Mouse (Mus musculus) cerebellum, adult 2 months (tissue): Measurements from ENCODE around the gene Fry.

Experiments used
- CTCF ChIP-seq: fragments of 200-500 bp; IDR thresholded peaks from 2 replicates; pipeline ENCODE4 v1.5.1; 2011; ENCODE audit warnings: low read depth, mild to moderate bottlenecking, control low read depth, low read length, moderate library complexity, borderline replicate concordance; ENCODE audit not compliant: insufficient read depth
- POLR2A ChIP-seq: fragments of 200-500 bp; IDR thresholded peaks from 2 replicates; pipeline ENCODE4 v1.6.1; 2011; ENCODE audit warnings: low read length, control low read depth, borderline replicate concordance; ENCODE audit not compliant: insufficient read depth

DNA sequence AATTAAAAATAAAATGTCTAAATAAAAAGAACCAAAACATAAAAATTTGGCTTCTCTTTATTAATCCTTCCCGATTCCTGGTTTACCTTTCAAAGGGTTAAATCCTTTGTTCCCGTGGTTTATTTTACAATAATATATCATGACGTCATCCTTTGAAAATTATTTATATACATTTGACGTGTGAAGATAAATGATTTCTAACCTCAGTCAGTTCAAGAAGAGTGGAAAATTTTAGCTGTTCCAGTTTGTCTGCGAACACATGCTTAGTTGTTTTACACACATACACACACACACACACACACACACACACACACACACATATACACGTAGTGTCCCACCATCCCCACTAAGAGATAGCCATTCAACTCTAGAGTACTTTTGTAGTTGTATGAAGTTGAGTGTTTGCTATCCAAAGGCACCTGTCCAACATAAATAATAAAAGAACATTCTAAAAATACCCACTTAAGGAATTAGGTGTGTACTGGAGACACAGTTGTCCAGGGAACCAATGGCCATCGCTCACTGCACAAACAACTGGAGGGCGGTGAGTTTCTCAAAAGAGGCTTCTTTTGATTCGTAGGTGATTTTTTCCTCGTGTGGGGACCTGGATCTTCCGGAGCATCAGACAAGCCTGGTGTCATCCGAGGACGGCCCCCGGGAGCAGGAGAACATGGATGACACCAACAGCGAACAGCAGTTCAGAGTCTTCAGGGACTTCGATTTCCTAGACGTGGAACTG lies 338.9 kb downstream of the Fry start:
- TF ChIP-seq POLR2A (no peak), CTCF (no peak)
